In the genomic region with DNA sequence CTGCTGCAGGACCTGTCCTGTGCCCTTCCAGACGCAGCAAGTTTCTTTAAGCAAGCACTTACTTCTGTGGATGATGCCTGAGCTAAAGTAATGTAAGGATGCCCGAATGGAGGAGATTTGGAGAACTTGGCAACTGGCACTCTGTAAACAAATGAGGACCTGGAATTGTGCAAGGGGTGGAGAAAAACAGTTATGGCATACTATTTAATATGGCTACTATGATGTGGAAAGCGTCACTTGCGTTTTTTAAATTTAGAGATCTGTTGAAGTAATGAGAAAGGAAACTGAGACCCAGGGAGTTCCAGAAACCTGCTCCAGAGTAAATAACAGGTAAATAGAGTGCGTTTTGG, we compare ENCODE assay signal across 8 mouse cellular contexts. TPM values are rescaled to one million over a fixed set of nuclear protein-coding genes. Genes with fewer than 3 reads are reported as not detected.
DNase-seq lines count a peak whose midpoint lies in the region; ATAC-seq and TF ChIP-seq lines count a peak whose summit lies in the region.

No protein-coding gene starts in this region.

- peaks cover 15% of the 10 kb centered on the region for H3K4me1 ChIP-seq in heart, embryonic 11.5 days (ENCODE audit: control insufficient read depth, insufficient read depth, low read length)
- H3K4me1 ChIP-seq in bone marrow, adult 2 months (ENCODE audit: control insufficient read depth, insufficient read depth, low read length): no peaks in the 10 kb centered on the region; the same call in 1 of the 2 replicates
- H3K4me1 ChIP-seq in hindbrain, embryonic 16.5 days (ENCODE audit: control insufficient read depth, insufficient read depth, low read depth, low read length): peaks cover 20% of the 10 kb centered on the region
- peaks cover 24% of the 10 kb centered on the region for H3K4me1 ChIP-seq in midbrain, embryonic 12.5 days

- no peaks in the 10 kb centered on the region for H3K36me3 ChIP-seq in heart, embryonic 11.5 days (ENCODE audit: control insufficient read depth, insufficient read depth, low read length)
- no peaks in the 10 kb centered on the region for H3K36me3 ChIP-seq in hindbrain, embryonic 16.5 days (ENCODE audit: control insufficient read depth, insufficient read depth, low read length)
- H3K36me3 ChIP-seq in midbrain, embryonic 12.5 days: no peaks in the 10 kb centered on the region

- no peak overlapping the region for H3K27ac ChIP-seq in heart, embryonic 11.5 days (ENCODE audit: low read depth, low read length)
- no peak overlapping the region for H3K27ac ChIP-seq in bone marrow, adult 2 months (ENCODE audit: control insufficient read depth, insufficient read depth, low read depth, low read length, poor library complexity)
- peak overlapping the region; percentile 83 for H3K27ac ChIP-seq in hindbrain, embryonic 16.5 days (ENCODE audit: low read depth, low read length)
- peak overlapping the region; percentile 66; the same call in 1 of the 2 replicates for H3K27ac ChIP-seq in midbrain, embryonic 12.5 days (replicated peaks)

- 40% methylated on average over 5 of the region's 5 CpGs for WGBS in heart, embryonic 11.5 days (ENCODE audit: insufficient replicate concordance)
- WGBS in bone marrow, adult 2 months: 31% methylated on average over 5 of the region's 5 CpGs
- 43% methylated on average over 5 of the region's 5 CpGs for WGBS in hindbrain, embryonic 16.5 days
- 49% methylated on average over 5 of the region's 5 CpGs for WGBS in midbrain, embryonic 12.5 days

- intact Hi-C loops in heart, postnatal 10 days (cut with DNase I): loop anchor here (2.0 to 5.0 kb wide), 3 partner anchors 21 to 119 kb away; a partner anchor contains a TSS

- peak overlapping the region; percentile 74 for H3K4me2 ChIP-seq in heart, embryonic 11.5 days
- H3K4me2 ChIP-seq in hindbrain, embryonic 16.5 days (ENCODE audit: low read length): peak overlapping the region; percentile 69
- H3K4me2 ChIP-seq in midbrain, embryonic 12.5 days (replicated peaks): peak overlapping the region; percentile 81

- no peak for DNase-seq in heart, postnatal 10 days
- no peak for DNase-seq in adrenal gland, adult 2 months
- DNase-seq in layer of hippocampus, adult 8-10 months (ENCODE audit: low spot score in 2 of 2): no peak
- no peak for DNase-seq in embryo, embryonic 11 days

- no peak overlapping the region for H3K9ac ChIP-seq in heart, embryonic 11.5 days (ENCODE audit: low read depth, low read length)
- peak overlapping the region; percentile 54 for H3K9ac ChIP-seq in hindbrain, embryonic 16.5 days (ENCODE audit: low read depth, low read length)
- peak overlapping the region; percentile 65; the same call in 1 of the 2 replicates for H3K9ac ChIP-seq in midbrain, embryonic 12.5 days (replicated peaks)

- no peaks in the 10 kb centered on the region for H3K27me3 ChIP-seq in heart, embryonic 11.5 days (ENCODE audit: control insufficient read depth, insufficient read depth, low read length)
- H3K27me3 ChIP-seq in hindbrain, embryonic 16.5 days (replicated peaks; ENCODE audit: control insufficient read depth, insufficient read depth, low read length): no peaks in the 10 kb centered on the region
- H3K27me3 ChIP-seq in midbrain, embryonic 12.5 days: peaks cover 10% of the 10 kb centered on the region; the same call in 1 of the 2 replicates

- H3K4me3 ChIP-seq in heart, embryonic 11.5 days (ENCODE audit: low read depth, low read length): peak overlapping the region; percentile 52; the same call in 1 of the 2 replicates
- peak overlapping the region; percentile 63 for H3K4me3 ChIP-seq in bone marrow, adult 2 months (replicated peaks; ENCODE audit: control insufficient read depth, low read depth, low read length)
- H3K4me3 ChIP-seq in hindbrain, embryonic 16.5 days (ENCODE audit: low read length): peak overlapping the region; percentile 45
- peak overlapping the region; percentile 58 for H3K4me3 ChIP-seq in midbrain, embryonic 12.5 days

- TF ChIP-seq POLR2A in bone marrow, adult 2 months (IDR thresholded peaks at IDR 0.05; ENCODE audit: borderline replicate concordance, control insufficient read depth, low read depth, low read length): no peak

- no peak for ATAC-seq in heart, embryonic 11.5 days (replicated peaks; ENCODE audit: insufficient number of reproducible peaks, low FRiP score, low TSS enrichment)
- no peak for ATAC-seq in hindbrain, embryonic 16.5 days
- ATAC-seq in midbrain, embryonic 12.5 days (ENCODE audit: low FRiP score, low read depth): no peak

- TF ChIP-seq CTCF in bone marrow, adult 2 months (IDR thresholded peaks at IDR 0.05; ENCODE audit: control insufficient read depth, insufficient read depth, low read length): no peak

- H3K9me3 ChIP-seq in heart, embryonic 11.5 days (replicated peaks; ENCODE audit: control insufficient read depth, low read length): no peaks in the 10 kb centered on the region
- H3K9me3 ChIP-seq in hindbrain, embryonic 16.5 days (ENCODE audit: control insufficient read depth, low read length): no peaks in the 10 kb centered on the region
- no peaks in the 10 kb centered on the region for H3K9me3 ChIP-seq in midbrain, embryonic 12.5 days

RNA-seq across cellular contexts. Expression of a gene that starts 58.6 kb away (rescaled TPM):
- 2.5 and 2.8 TPM in 2 replicates for polyA plus RNA-seq in heart, embryonic 11.5 days (2014; fragmentation: Nextera tagmentation; extraction: Ambion mirVana)
- total RNA-seq in heart, postnatal 10 days (2021): 10 to 100 TPM; 16.1 to 18.2 TPM
- polyA plus RNA-seq in bone marrow, adult 2 months (2011; ENCODE audit: insufficient read depth, insufficient read length, low replicate concordance, missing spikeins): 3.4 and 4.9 TPM in 2 replicates
- 9.4 and 10.0 TPM in 2 replicates for polyA plus RNA-seq in hindbrain, embryonic 16.5 days (2015; fragmentation: Nextera tagmentation; extraction: Ambion mirVana)
- polyA plus RNA-seq in midbrain, embryonic 12.5 days (2016; fragmentation: Nextera tagmentation; extraction: Ambion mirVana): 8.8 and 9.2 TPM in 2 replicates
- total RNA-seq in adrenal gland, adult 2 months (2021): 100 to 1,000 TPM; 137 to 213 TPM
- polyA plus RNA-seq in adrenal gland, adult 2 months (2012; rRNA removed): 15.7 and 27.8 TPM in 2 replicates
- total RNA-seq in layer of hippocampus, adult 8-10 months (2022): 10 to 100 TPM; 23.5 to 37.9 (median 28.2) TPM

Comparison
In these comparisons a context has a peak if more than half of its experiments do, and no peak if none do; other contexts are left out.
1. H3K27ac ChIP-seq: peak in hindbrain, embryonic 16.5 days (single experiment) and midbrain, embryonic 12.5 days (single experiment); none in heart, embryonic 11.5 days (single experiment) and bone marrow, adult 2 months (single experiment).
2. Peak in every context shown above with its lines, with median percentiles within 50 percentile points of each other: H3K4me2 ChIP-seq and H3K4me3 ChIP-seq.